8 mouse cellular contexts compared by ENCODE assay signal in the genomic region with DNA sequence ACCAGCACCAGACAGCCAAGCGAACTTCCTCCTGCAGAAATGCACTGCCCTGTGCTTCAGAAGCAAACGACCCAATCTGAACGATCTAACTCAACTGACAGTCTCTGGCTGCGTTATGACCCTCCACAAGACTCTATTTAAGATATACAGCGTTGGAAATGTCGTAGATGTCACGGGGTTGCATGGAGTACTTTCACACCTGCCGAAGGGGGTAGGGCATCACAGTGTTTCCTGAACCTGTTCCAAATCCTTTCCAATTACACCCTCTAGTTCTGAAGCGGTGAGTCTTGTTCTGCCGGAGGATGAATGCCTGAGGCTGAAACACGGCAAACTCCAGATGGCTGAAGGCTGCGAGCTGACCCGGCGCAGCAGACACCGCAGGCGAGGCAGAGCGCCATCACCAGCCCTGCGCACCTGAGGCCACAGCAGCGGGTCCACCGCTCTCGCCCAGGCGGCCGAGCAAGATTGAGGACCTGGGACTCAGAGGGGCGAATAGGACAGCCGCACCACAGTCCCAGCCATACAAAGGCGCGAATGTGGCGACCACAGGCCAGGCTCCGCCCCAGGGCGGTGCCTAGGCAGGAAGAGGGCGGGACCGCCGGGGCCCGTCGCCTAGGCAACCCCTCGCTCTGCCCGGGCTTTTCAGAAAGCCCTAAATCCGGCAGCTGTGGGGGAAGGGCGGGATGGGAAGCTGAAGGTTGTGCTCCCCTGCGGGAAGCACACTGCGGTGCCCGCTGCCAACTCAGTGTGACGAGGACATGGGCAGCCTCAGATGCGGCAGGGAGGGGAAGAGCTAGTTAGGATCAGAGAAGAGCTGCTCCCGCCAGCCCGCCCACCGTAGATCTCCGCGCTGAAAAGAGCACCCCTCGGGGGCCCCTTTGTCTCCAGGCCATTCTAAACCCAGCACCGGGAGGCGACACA. TPM values are rescaled to one million over a fixed set of nuclear protein-coding genes. Genes with fewer than 3 reads are reported as not detected.
DNase-seq lines count a peak whose midpoint lies in the region; ATAC-seq and TF ChIP-seq lines count a peak whose summit lies in the region.

A gene (plus strand): TSS at position 773 of the 921 bp plus-strand sequence.

- no peaks in the 10 kb centered on the region for H3K9me3 ChIP-seq in forebrain, embryonic 10.5 days
- no peaks in the 10 kb centered on the region for H3K9me3 ChIP-seq in heart, embryonic 15.5 days (replicated peaks)
- no peaks in the 10 kb centered on the region for H3K9me3 ChIP-seq in liver, embryonic 14.5 days (ENCODE audit: control insufficient read depth, low read length)
- no peaks in the 10 kb centered on the region for H3K9me3 ChIP-seq in neural tube, embryonic 11.5 days (ENCODE audit: control insufficient read depth, low read length)
- no peaks in the 10 kb centered on the region for H3K9me3 ChIP-seq in stomach, postnatal 0 days (ENCODE audit: control insufficient read depth, low read length)

- under 1% methylated on average over 52 of the region's 52 CpGs for WGBS in forebrain, embryonic 10.5 days
- under 1% methylated on average over 52 of the region's 52 CpGs for WGBS in heart, embryonic 15.5 days
- WGBS in liver, embryonic 14.5 days (ENCODE audit: insufficient replicate concordance): under 1% methylated on average over 52 of the region's 52 CpGs
- WGBS in neural tube, embryonic 11.5 days: under 1% methylated on average over 47 of the region's 52 CpGs
- WGBS in stomach, postnatal 0 days: under 1% methylated on average over 50 of the region's 52 CpGs

- TF ChIP-seq EP300 in liver, embryonic 14.5 days (IDR thresholded peaks at IDR 0.05; ENCODE audit: low read depth): peak; percentile 21; the same call in 1 of the 2 replicates
- TF ChIP-seq EP300 in stomach, postnatal 0 days (optimal IDR thresholded peaks at IDR 0.05): no peak

- H3K9ac ChIP-seq in heart, embryonic 15.5 days: peak within 1 kb of the TSS; percentile 97
- peak within 1 kb of the TSS; percentile 95 for H3K9ac ChIP-seq in liver, embryonic 14.5 days (replicated peaks)
- peak within 1 kb of the TSS; percentile 94 for H3K9ac ChIP-seq in neural tube, embryonic 11.5 days (ENCODE audit: low read length)
- H3K9ac ChIP-seq in stomach, postnatal 0 days (ENCODE audit: low read length): peak within 1 kb of the TSS; percentile 84

- peak; percentile 40 for ATAC-seq in CD4-positive, CD25-positive, alpha-beta regulatory T cell, adult 4 months
- peak; percentile 71 for ATAC-seq in heart, embryonic 15.5 days (replicated peaks; ENCODE audit: insufficient number of reproducible peaks, insufficient read depth, low FRiP score, low read depth)
- peak; percentile 62 for ATAC-seq in liver, embryonic 14.5 days (ENCODE audit: insufficient read depth)
- peak; percentile 81 for ATAC-seq in neural tube, embryonic 11.5 days (ENCODE audit: insufficient read depth, low FRiP score, low TSS enrichment)
- ATAC-seq in stomach, postnatal 0 days (ENCODE audit: low FRiP score, low TSS enrichment): peak; percentile 69

- peaks cover 49% of the 10 kb centered on the region for H3K4me1 ChIP-seq in forebrain, embryonic 10.5 days
- peaks cover 31% of the 10 kb centered on the region for H3K4me1 ChIP-seq in heart, embryonic 15.5 days (replicated peaks)
- peaks cover 24 to 29% of the 10 kb centered on the region in 2 experiments for H3K4me1 ChIP-seq in liver, embryonic 14.5 days (replicated peaks; ENCODE audit: control insufficient read depth in 2 of 2, insufficient read depth in 2 of 2, low read length in 1 of 2)
- peaks cover 7% of the 10 kb centered on the region for H3K4me1 ChIP-seq in neural tube, embryonic 11.5 days (ENCODE audit: control insufficient read depth, insufficient read depth, low read length)
- H3K4me1 ChIP-seq in stomach, postnatal 0 days (replicated peaks; ENCODE audit: control insufficient read depth, insufficient read depth): peaks cover 3% of the 10 kb centered on the region; the same call in 1 of the 2 replicates

- DNase-seq in c-Kit-negative CD71-positive TER-119-positive erythroid progenitor cells, embryonic 14.5 days (ENCODE audit: low read depth, low spot score): peak; percentile 88
- DNase-seq in forebrain, embryonic 10.5 days (ENCODE audit: extremely low spot score, low spot score): peak; percentile 97
- DNase-seq in kidney, postnatal 25 days: peak; percentile 96 to 97
- DNase-seq in liver, embryonic 14.5 days (ENCODE audit: low read depth in 3 of 3, low spot score in 3 of 3): peak; percentile 86 to 89 (median 87)
- DNase-seq in neural tube, embryonic 11.5 days (ENCODE audit: low spot score): peak; percentile 98
- peak; percentile 95 for DNase-seq in stomach, postnatal 0 days (ENCODE audit: low spot score)

- H3K4me2 ChIP-seq in heart, embryonic 15.5 days: peak within 1 kb of the TSS; percentile 91
- H3K4me2 ChIP-seq in liver, embryonic 14.5 days (ENCODE audit: low read depth): peak within 1 kb of the TSS; percentile 91
- H3K4me2 ChIP-seq in neural tube, embryonic 11.5 days (ENCODE audit: low read depth): peak within 1 kb of the TSS; percentile 67
- H3K4me2 ChIP-seq in stomach, postnatal 0 days (replicated peaks; ENCODE audit: low read depth): peak within 1 kb of the TSS; percentile 88

- peak within 1 kb of the TSS; percentile 90 for H3K4me3 ChIP-seq in forebrain, embryonic 10.5 days
- peak within 1 kb of the TSS; percentile 98 for H3K4me3 ChIP-seq in heart, embryonic 15.5 days
- H3K4me3 ChIP-seq in liver, embryonic 14.5 days (ENCODE audit: insufficient read depth in 1 of 2, low read depth in 2 of 2, low read length in 2 of 2): peak within 1 kb of the TSS; percentile 96 to 99
- peak within 1 kb of the TSS; percentile 96 for H3K4me3 ChIP-seq in neural tube, embryonic 11.5 days (ENCODE audit: low read depth, low read length)
- H3K4me3 ChIP-seq in stomach, postnatal 0 days (ENCODE audit: low read depth, low read length): peak within 1 kb of the TSS; percentile 88

- H3K36me3 ChIP-seq in forebrain, embryonic 10.5 days (replicated peaks): peaks cover 1% of the 10 kb centered on the region; the same call in 1 of the 2 replicates
- H3K36me3 ChIP-seq in heart, embryonic 15.5 days: no peaks in the 10 kb centered on the region
- no peaks in the 10 kb centered on the region for H3K36me3 ChIP-seq in liver, embryonic 14.5 days (replicated peaks; ENCODE audit: control insufficient read depth, insufficient read depth, low read depth)
- no peaks in the 10 kb centered on the region for H3K36me3 ChIP-seq in neural tube, embryonic 11.5 days (ENCODE audit: control insufficient read depth, insufficient read depth, low read length)
- H3K36me3 ChIP-seq in stomach, postnatal 0 days (ENCODE audit: control insufficient read depth, insufficient read depth, low read length): no peaks in the 10 kb centered on the region

- H3K27me3 ChIP-seq in forebrain, embryonic 10.5 days (ENCODE audit: poor library complexity, severe bottlenecking): no peaks in the 10 kb centered on the region
- H3K27me3 ChIP-seq in heart, embryonic 15.5 days: no peaks in the 10 kb centered on the region
- H3K27me3 ChIP-seq in liver, embryonic 14.5 days (ENCODE audit: control insufficient read depth, insufficient read depth, low read length): no peaks in the 10 kb centered on the region
- H3K27me3 ChIP-seq in neural tube, embryonic 11.5 days (ENCODE audit: control insufficient read depth, insufficient read depth, low read length): no peaks in the 10 kb centered on the region
- H3K27me3 ChIP-seq in stomach, postnatal 0 days (ENCODE audit: control insufficient read depth, insufficient read depth, low read length): no peaks in the 10 kb centered on the region

- 0 out of 2 replicates have a peak, but pooled peaks have one; percentile 5 for TF ChIP-seq CTCF in liver, embryonic 14.5 days (IDR thresholded peaks at IDR 0.05; ENCODE audit: low read depth)
- TF ChIP-seq CTCF in stomach, postnatal 0 days (IDR thresholded peaks at IDR 0.05; ENCODE audit: low read depth): no peak

- H3K27ac ChIP-seq in forebrain, embryonic 10.5 days: peak within 1 kb of the TSS; percentile 99
- H3K27ac ChIP-seq in heart, embryonic 15.5 days: peak within 1 kb of the TSS; percentile 100
- peak within 1 kb of the TSS; percentile 86 for H3K27ac ChIP-seq in liver, embryonic 14.5 days
- peak within 1 kb of the TSS; percentile 99 for H3K27ac ChIP-seq in neural tube, embryonic 11.5 days (ENCODE audit: low read depth, low read length)
- peak within 1 kb of the TSS; percentile 99 for H3K27ac ChIP-seq in stomach, postnatal 0 days (replicated peaks)

RNA-seq across cellular contexts. Expression of the gene that starts here (rescaled TPM):
- polyA plus RNA-seq in CD4-positive, CD25-positive, alpha-beta regulatory T cell, adult 4 months (2017; shearing (Covaris generic)): 10 to 100 TPM; 68.4 to 71.0 TPM
- polyA plus RNA-seq in forebrain, embryonic 10.5 days (2016; fragmentation: Nextera tagmentation; extraction: Ambion mirVana): 29.5 and 29.9 TPM in 2 replicates
- polyA plus RNA-seq in heart, embryonic 15.5 days (2015; fragmentation: Nextera tagmentation; extraction: Ambion mirVana): 28.3 and 31.6 TPM in 2 replicates
- 9.3 and 15.6 TPM in 2 replicates for polyA plus RNA-seq in liver, embryonic 14.5 days (2012; rRNA removed)
- polyA plus RNA-seq in liver, embryonic 14.5 days (2014; fragmentation: Nextera tagmentation; extraction: Ambion mirVana): 13.2 and 14.2 TPM in 2 replicates
- polyA plus RNA-seq in neural tube, embryonic 11.5 days (2014; fragmentation: Nextera tagmentation; extraction: Ambion mirVana): 47.7 and 48.6 TPM in 2 replicates
- polyA plus RNA-seq in stomach, postnatal 0 days (2015; fragmentation: Nextera tagmentation; extraction: Ambion mirVana): 23.1 and 23.2 TPM in 2 replicates

Comparison
In these comparisons a context has a peak if more than half of its experiments do, and no peak if none do; other contexts are left out.
1. Peak in every context shown above with its lines: DNase-seq, ATAC-seq, H3K4me3 ChIP-seq and H3K27ac ChIP-seq.